Mouse (Mus musculus) olfactory bulb, adult 2 months (tissue): ENCODE results near the gene Kazn.

ENCODE experiments used
- CTCF ChIP-seq: fragments of 200-500 bp; IDR thresholded peaks from 2 replicates; pipeline ENCODE4 v1.5.1; 2012; ENCODE audit warnings: low read depth, mild to moderate bottlenecking, low read length, moderate library complexity; ENCODE audit not compliant: insufficient read depth
- POLR2A ChIP-seq: fragments of 200-500 bp; IDR thresholded peaks from 2 replicates; pipeline ENCODE4 v1.6.1; 2012; ENCODE audit warnings: mild to moderate bottlenecking, low read depth, low read length, moderate library complexity; ENCODE audit not compliant: insufficient read depth

DNA sequence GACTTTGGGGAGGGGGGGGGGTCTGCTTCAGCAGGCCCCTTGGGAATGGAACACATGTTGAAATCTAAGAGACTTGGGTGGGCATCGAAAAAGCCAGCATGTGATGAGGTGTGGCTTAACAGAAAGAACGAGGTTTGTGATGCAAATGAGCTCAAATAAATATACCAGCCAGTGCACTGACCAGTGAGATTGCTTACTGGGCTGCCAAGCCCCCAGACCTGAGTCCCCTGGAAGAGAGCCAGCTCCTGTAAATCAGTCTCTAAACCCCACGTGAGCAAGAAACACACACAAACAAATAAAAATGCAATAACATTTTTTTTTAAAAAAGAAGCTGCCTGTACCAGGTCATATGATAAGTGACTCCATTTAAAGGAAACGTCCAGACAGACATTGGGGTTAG is 172.6 kb downstream of the Kazn start:
- TF ChIP-seq CTCF (no peak), POLR2A (no peak)
